Mouse (Mus musculus): ENCODE measurements around the gene Afmid. TPM values are rescaled to one million over a fixed set of nuclear protein-coding genes. Genes with fewer than 3 reads are reported as not detected.

The Afmid gene
- total and polyA plus RNA-seq, 3 experiments: 5.0 to 7.5 (median 7.3) TPM

GRCm38 (mm10) chr11:117790703-117791440, 34.9 kb upstream of the Afmid start (continued):
- TF ChIP-seq IRF4 (IDR thresholded peaks at IDR 0.05; ENCODE audit: low read depth, low read length): peak; percentile 62
- TF ChIP-seq NRF1 (IDR thresholded peaks at IDR 0.05; ENCODE audit: low read depth, low read length): 0 out of 2 replicates have a peak, but pooled peaks have one; percentile 22
- peak; percentile 58; the same call in 1 of the 2 replicates for TF ChIP-seq MYC (IDR thresholded peaks at IDR 0.05; ENCODE audit: low read depth, low read length)
- no peak for TF ChIP-seq USF1 (IDR thresholded peaks at IDR 0.05; ENCODE audit: low read depth, low read length)
- peak; percentile 61 for TF ChIP-seq SMC3 (IDR thresholded peaks at IDR 0.05; ENCODE audit: low read depth, low read length)
- 0 out of 2 replicates have a peak, but pooled peaks have one; percentile 13 for TF ChIP-seq TBP (conservative IDR thresholded peaks at IDR 0.05; ENCODE audit: low read depth, low read length)
- peak; percentile 63; the same call in 1 of the 2 replicates for TF ChIP-seq NELFE (IDR thresholded peaks at IDR 0.05; ENCODE audit: low read depth, low read length)

GRCm38 (mm10) chr11:117791441-117791761, 34.3 kb upstream of the Afmid start:
- H3K36me3 ChIP-seq (replicated peaks in 1 of 2; ENCODE audit: control insufficient read depth in 1 of 2, insufficient read depth in 1 of 2, low read length in 1 of 2): peaks cover 0 to 18% of the 10 kb centered on the region in 2 experiments
- DNase-seq (ENCODE audit: extremely low read depth): no peak
- peak overlapping the region; percentile 84; the same call in 1 of the 2 replicates for H3K4me2 ChIP-seq (ENCODE audit: insufficient read depth, low read depth, poor library complexity, severe bottlenecking)
- no peaks in the 10 kb centered on the region for H3K79me2 ChIP-seq (replicated peaks; ENCODE audit: control insufficient read depth, extremely low read depth, insufficient read depth, poor library complexity, severe bottlenecking)
- TF ChIP-seq UBTF (IDR thresholded peaks at IDR 0.05; ENCODE audit: low read depth, low read length) (0 out of 2 replicates have a peak, but pooled peaks have one; percentile 10), POLR2A (IDR thresholded peaks at IDR 0.05; ENCODE audit: low read depth, low read length) (no peak)
- H3K9ac ChIP-seq (ENCODE audit: insufficient read depth, low read depth): no peak overlapping the region; the same call in 1 of the 2 replicates
- dilution Hi-C loops (cut with MboI; ENCODE audit: extremely low pct_ligation_motif_present, extremely low pct_unique_long_range_greater_than_20kb, low sequenced_read_pairs) (no loop called here), in situ Hi-C loops (cut with MboI; ENCODE audit: low pct_ligation_motif_present, low pct_unique_long_range_greater_than_20kb, low sequenced_read_pairs) (loop anchor here (5.0 kb wide), 1 partner anchor 36 kb away; the partner anchor contains the start of genes Afmid and Tk1)
- H3K4me1 ChIP-seq (ENCODE audit: control insufficient read depth in 1 of 2, insufficient read depth in 2 of 2): peaks cover 26 to 68% of the 10 kb centered on the region in 2 experiments
- no peaks in the 10 kb centered on the region for H3K9me3 ChIP-seq (replicated peaks; ENCODE audit: low read length)
- H3K27ac ChIP-seq (ENCODE audit: insufficient read depth, low read depth): peak overlapping the region; percentile 61
- H3K4me3 ChIP-seq (replicated peaks in 1 of 3; ENCODE audit: low read depth in 2 of 3, low read length in 2 of 3, poor library complexity in 1 of 3): peak overlapping the region in 1 of 3 experiments; percentile 45
- H3K27me3 ChIP-seq (replicated peaks): no peaks in the 10 kb centered on the region

- Histone ChIP-seq H3K9me3 (replicated peaks; ENCODE audit: low read length) (no peaks in the 10 kb centered on the region), H3K4me3 (replicated peaks in 1 of 3; ENCODE audit: low read depth in 2 of 3, low read length in 2 of 3, poor library complexity in 1 of 3) (peak overlapping the region in 2 of 3 experiments; percentile 36 to 45), H3K79me2 (replicated peaks; ENCODE audit: control insufficient read depth, extremely low read depth, insufficient read depth, poor library complexity, severe bottlenecking) (no peaks in the 10 kb centered on the region), H3K9ac (ENCODE audit: insufficient read depth, low read depth) (peak overlapping the region; percentile 46), H3K36me3 (replicated peaks in 1 of 2; ENCODE audit: control insufficient read depth in 1 of 2, insufficient read depth in 1 of 2, low read length in 1 of 2) (peaks cover 0 to 9% of the 10 kb centered on the region in 2 experiments), H3K4me1 (ENCODE audit: control insufficient read depth in 1 of 2, insufficient read depth in 2 of 2) (peaks cover 33 to 73% of the 10 kb centered on the region in 2 experiments), H3K27ac (ENCODE audit: insufficient read depth, low read depth) (peak overlapping the region; percentile 86), H3K27me3 (replicated peaks) (no peaks in the 10 kb centered on the region), H3K4me2 (ENCODE audit: insufficient read depth, low read depth, poor library complexity, severe bottlenecking) (peak overlapping the region; percentile 62)
- in situ Hi-C loops (cut with MboI; ENCODE audit: low pct_ligation_motif_present, low pct_unique_long_range_greater_than_20kb, low sequenced_read_pairs): loop anchor here (5.0 kb wide), 1 partner anchor 35 kb away; the partner anchor contains the start of genes Afmid and Tk1
- peak; percentile 100 for DNase-seq (ENCODE audit: extremely low read depth)
- dilution Hi-C loops (cut with MboI; ENCODE audit: extremely low pct_ligation_motif_present, extremely low pct_unique_long_range_greater_than_20kb, low sequenced_read_pairs): no loop called here
- peak; percentile 71 for TF ChIP-seq POLR2A (IDR thresholded peaks at IDR 0.05; ENCODE audit: low read depth, low read length)
- TF ChIP-seq NELFE (IDR thresholded peaks at IDR 0.05; ENCODE audit: low read depth, low read length): peak; percentile 64
- peak; percentile 12; the same call in 1 of the 2 replicates for TF ChIP-seq ETS1 (conservative IDR thresholded peaks at IDR 0.05; ENCODE audit: low read depth, low read length)
- peak; percentile 91 for TF ChIP-seq SIN3A (IDR thresholded peaks at IDR 0.05; ENCODE audit: low read length)
- TF ChIP-seq NRF1 (IDR thresholded peaks at IDR 0.05; ENCODE audit: low read depth, low read length): 0 out of 2 replicates have a peak, but pooled peaks have one; percentile 27
- TF ChIP-seq E2F4 (IDR thresholded peaks at IDR 0.05; ENCODE audit: insufficient replicate concordance, low read depth, low read length): no peak
- TF ChIP-seq POLR2AphosphoS2 (IDR thresholded peaks at IDR 0.05; ENCODE audit: low read depth, low read length): 0 out of 2 replicates have a peak, but pooled peaks have one; percentile 43
- TF ChIP-seq TCF12 (IDR thresholded peaks at IDR 0.05; ENCODE audit: low read depth, low read length): peak; percentile 76; the same call in 1 of the 2 replicates
- TF ChIP-seq MXI1 (IDR thresholded peaks at IDR 0.05; ENCODE audit: low read depth, low read length): peak; percentile 70
- TF ChIP-seq MEF2A (IDR thresholded peaks at IDR 0.05; ENCODE audit: borderline replicate concordance, low read depth, low read length): peak; percentile 59
- TF ChIP-seq CTCF (conservative IDR thresholded peaks at IDR 0.05 in 1 of 2, IDR thresholded peaks at IDR 0.05 in 1 of 2; ENCODE audit: low read depth in 2 of 2, low read length in 2 of 2): peak in 1 of 2 experiments; percentile 31; a peak in 2 of 4 replicates
- peak; percentile 98 for TF ChIP-seq UBTF (IDR thresholded peaks at IDR 0.05; ENCODE audit: low read depth, low read length)
- TF ChIP-seq MYC (IDR thresholded peaks at IDR 0.05; ENCODE audit: low read depth, low read length): 0 out of 2 replicates have a peak, but pooled peaks have one; percentile 55
- TF ChIP-seq EP300 (IDR thresholded peaks at IDR 0.05; ENCODE audit: low read length): peak; percentile 68
- TF ChIP-seq IRF4 (IDR thresholded peaks at IDR 0.05; ENCODE audit: low read depth, low read length): peak; percentile 83
- TF ChIP-seq TBP (conservative IDR thresholded peaks at IDR 0.05; ENCODE audit: low read depth, low read length): peak; percentile 74; the same call in 1 of the 2 replicates
- peak; percentile 92 for TF ChIP-seq ELF1 (IDR thresholded peaks at IDR 0.05; ENCODE audit: low read depth, low read length)
- no peak for TF ChIP-seq JUN (IDR thresholded peaks at IDR 0.05; ENCODE audit: insufficient read depth, low read depth, low read length)
- no peak for TF ChIP-seq RAD21 (IDR thresholded peaks at IDR 0.05; ENCODE audit: low read depth, low read length)
- TF ChIP-seq USF1 (IDR thresholded peaks at IDR 0.05; ENCODE audit: low read depth, low read length): no peak
- no peak for TF ChIP-seq JUND (conservative IDR thresholded peaks at IDR 0.05; ENCODE audit: low read depth, low read length)
- 0 out of 2 replicates have a peak, but pooled peaks have one; percentile 38 for TF ChIP-seq ZMIZ1 (IDR thresholded peaks at IDR 0.05; ENCODE audit: low read depth, low read length)
- no peak for TF ChIP-seq RCOR1 (conservative IDR thresholded peaks at IDR 0.05; ENCODE audit: low read depth, low read length)
Measured at GRCm38 (mm10) chr11:117792281-117792888, 33.3 kb upstream of the Afmid start.
